Mouse (Mus musculus) fibroblast of lung, adult 2 months (primary cell): ENCODE data around the gene Dlgap3.

ENCODE experiments used
- DNase-seq: peaks from one replicate; pipeline ENCODE4 v3.0.0-alpha.2; 2011; ENCODE audit warnings: low read depth

Gene Dlgap3

GRCm38 (mm10) chr4:127174075-127174899 is 5.3 kb downstream of the Dlgap3 start:
- DNase-seq = no peak

DNA sequence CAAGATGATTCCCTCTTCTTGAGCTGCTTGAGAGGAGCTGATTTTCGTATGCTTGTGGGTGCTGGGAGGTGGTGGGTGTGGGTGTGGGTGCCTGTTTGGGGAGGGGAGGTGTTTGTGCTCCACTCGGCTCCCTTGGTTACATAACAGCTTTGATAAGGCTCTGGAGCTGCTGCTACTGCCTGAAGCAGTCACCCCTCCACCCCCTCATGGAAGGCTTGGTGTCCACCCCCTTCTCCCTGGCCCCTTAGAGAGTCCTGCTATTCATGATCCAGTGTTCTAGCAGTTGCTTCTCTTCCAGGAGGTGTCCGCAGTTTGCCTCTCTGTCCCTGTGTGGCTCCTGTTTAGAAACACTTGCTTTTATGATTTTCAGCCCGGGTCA is 5.9 kb downstream of the Dlgap3 start:
- no peak for DNase-seq

DNA sequence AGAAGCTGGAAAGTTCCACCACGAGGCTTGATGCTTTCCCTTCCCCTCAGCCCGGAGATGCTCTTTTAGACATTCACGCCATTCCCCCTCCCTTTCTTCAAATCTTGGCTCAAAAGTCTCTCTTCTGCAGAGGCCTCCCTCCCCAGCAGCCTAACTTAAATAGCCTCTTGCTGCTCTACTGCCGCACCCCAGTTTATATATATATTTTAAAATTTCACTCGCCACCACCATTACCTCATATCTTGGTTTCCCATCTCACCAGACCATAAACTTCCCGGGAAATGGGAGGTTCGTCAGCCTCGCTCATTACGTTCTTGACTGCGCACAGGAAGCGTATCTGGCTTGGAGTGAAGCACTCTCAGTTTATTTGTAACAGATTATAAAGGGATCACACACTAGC is 9.0 kb downstream of the Dlgap3 start:
- DNase-seq = no peak

- DNase-seq = no peak
Observed at GRCm38 (mm10) chr4:127178671-127179070, 9.7 kb downstream of the Dlgap3 start.

- DNase-seq = no peak
Observed at GRCm38 (mm10) chr4:127179469-127180449, 10.8 kb downstream of the Dlgap3 start.

GRCm38 (mm10) chr4:127180450-127180840 is 11.4 kb downstream of the Dlgap3 start:
- DNase-seq = no peak

DNA sequence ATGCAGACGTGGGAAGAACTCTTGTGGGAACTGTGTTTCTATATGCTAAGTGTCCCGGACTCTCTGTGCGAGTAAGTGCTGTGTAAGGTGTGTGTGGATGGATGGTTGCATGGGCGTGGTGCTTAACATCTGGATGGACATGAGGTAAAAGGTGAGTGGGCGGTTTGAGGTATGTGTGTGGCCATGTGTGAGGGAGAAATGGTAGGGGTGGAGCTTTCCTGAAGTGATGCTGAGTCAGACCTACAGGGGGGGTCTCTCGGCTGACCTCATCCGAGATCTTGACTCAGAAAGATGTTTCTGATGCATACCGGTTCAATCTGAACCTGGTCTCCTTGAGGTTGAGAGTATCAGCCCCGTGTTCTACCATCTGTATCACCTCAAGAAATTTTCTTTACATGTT is 12.0 kb downstream of the Dlgap3 start:
- no peak for DNase-seq

- no peak for DNase-seq
Observed at GRCm38 (mm10) chr4:127183867-127184266, 14.9 kb downstream of the Dlgap3 start.

DNA sequence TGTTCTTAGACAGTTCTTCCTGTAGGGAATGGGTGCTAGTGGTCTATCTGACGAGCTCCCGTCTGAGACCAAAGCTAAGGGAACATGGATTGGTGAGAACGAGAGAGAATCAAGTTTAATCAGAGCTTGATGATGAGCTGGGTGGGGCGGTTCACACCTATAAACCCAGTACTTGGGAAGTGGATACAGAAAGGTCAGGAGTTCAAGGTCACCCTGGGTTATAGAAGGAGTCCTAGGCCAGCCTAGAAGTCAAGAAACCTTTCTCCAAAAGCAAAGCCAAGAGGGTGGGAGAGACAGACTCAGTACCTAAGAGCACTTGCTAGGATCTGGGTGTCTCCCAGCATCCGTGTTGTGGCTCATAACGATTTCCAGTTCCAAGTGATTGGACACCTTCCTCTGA is 21.9 kb downstream of the Dlgap3 start:
- no peak for DNase-seq

DNA sequence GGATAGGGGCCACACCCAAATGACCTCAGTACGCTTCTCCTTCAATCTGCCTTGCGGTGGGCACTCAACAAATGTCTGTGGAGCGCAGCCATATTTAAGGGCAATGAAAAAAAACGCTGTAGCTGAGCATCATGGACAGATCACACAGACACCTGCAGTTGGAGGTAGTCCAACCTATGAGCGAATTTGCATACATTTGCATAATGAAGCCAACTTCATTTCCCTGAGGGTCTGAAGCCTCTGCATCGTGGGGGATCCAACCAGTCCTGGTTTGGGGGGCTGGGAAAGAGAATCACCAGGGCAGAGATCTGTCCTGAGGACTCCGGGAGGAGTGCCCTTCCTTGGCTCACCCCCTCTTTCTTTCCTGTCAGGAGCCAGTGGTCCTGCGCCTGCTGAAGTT is 23.7 kb downstream of the Dlgap3 start:
- no peak for DNase-seq

DNA sequence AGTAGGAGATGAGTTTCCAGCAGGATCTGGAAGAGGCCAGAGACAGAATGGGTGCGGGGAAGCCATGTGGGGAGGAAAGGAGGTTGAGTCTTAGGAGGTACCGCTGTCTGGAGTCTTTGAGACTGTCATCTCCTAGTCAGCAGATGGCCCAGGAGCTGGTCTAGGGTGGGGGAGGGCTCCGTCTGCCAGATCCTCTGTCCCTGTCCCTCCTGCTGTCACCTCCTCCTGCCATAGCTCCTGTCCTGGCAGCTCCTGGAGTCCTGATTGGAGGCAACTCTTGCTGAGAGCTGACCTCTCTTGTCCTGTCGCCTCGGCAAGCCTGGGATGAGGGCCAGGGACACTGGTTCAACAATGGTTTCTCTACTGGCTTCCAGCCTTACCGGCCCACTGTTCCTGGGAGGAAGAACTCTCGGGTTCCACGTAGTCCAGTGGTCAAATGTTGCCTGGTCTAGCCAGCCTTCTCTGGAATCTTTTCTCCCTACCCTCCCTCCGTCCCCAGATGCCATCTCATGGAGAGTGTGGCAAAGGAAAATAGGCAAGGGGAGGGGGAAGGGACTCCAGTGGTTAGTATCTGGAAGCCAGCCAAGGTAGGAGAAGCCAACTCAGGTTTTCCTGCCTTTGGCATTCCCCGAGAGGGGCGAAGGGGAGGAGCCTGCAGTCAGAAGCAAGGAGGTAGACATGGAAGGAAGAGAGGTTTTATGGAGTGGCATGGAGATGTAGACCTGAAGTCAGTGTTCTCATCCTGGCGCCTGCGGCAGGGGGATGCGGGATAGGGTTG is 24.6 kb downstream of the Dlgap3 start:
- no peak for DNase-seq

DNA sequence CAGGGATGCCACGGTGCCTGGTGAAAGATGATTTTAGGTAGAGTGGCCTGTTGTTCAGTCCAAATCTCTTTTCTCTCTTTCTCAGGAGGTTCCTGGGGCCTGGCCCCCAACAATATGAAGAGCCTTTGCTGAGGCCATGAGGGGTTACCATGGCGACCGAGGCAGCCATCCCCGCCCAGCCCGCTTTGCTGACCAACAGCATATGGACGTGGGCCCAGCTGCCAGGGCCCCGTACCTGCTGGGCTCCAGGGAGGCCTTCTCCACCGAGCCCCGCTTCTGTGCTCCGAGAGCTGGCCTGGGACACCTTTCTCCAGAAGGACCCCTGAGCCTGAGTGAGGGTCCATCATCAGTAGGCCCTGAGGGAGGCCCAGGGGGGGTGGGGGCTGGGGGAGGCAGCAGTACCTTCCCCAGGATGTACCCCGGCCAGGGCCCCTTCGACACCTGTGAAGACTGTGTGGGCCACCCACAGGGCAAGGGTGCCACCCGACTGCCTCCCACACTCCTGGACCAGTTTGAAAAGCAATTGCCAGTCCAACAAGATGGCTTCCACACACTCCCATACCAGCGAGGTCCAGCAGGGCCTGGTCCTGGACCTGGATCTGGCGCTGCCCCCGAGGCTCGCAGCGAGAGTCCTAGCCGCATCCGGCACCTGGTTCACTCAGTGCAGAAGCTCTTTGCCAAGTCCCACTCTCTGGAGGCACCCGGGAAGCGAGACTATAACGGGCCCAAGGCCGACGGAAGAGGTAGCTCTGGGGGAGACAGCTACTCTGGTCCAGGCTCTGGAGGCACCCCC is 25.7 kb downstream of the Dlgap3 start:
- DNase-seq = no peak

GRCm38 (mm10) chr4:127198609-127199008 is 29.6 kb downstream of the Dlgap3 start:
- DNase-seq = no peak

DNA sequence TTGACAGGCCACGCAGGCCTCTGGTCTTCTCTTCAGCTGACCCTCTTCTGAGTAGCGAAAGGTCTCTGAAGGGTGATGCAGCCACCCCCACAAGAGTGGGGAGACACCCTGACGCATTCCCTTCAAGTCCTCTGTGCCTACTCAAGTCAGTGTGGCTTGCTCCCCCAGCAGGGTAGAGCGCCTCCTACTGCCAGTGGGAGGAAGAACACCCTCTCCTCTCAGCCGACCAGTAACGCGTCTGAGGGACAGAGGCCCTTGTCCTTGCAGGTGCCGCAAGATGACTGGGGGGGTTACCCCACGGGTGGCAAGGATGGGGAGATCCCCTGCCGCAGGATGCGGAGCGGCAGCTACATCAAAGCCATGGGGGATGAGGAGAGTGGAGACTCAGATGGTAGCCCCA is 30.4 kb downstream of the Dlgap3 start:
- DNase-seq = no peak

DNA sequence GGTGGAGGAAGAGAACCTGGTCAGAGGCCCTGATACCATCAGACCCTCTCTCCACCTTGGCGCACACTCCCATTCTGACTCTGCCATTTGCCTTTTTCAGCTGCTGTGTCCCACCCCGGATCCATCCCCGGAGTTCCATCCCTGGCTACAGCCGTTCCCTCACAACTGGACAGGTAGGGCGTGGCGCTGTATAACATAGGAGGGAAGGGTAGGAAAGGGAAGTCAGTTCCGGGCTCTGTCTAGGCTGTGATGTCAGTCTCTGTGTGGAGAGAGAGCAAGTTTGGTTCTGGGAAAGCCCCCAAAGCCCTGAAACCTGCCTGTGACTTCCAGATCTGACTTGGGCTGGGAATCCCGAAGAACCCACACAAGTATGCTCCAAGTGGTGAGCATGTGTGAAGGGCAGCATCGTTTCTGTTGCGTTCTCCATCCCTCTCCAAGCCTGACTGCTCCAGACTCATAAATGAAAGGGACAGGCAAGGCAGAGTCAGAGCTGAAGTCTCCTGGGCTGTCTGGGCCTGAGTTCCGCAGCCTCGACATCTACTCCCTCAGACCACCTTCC is 31.2 kb downstream of the Dlgap3 start:
- no peak for DNase-seq

- no peak for DNase-seq
Observed at GRCm38 (mm10) chr4:127200769-127201617, 32.0 kb downstream of the Dlgap3 start.

DNA sequence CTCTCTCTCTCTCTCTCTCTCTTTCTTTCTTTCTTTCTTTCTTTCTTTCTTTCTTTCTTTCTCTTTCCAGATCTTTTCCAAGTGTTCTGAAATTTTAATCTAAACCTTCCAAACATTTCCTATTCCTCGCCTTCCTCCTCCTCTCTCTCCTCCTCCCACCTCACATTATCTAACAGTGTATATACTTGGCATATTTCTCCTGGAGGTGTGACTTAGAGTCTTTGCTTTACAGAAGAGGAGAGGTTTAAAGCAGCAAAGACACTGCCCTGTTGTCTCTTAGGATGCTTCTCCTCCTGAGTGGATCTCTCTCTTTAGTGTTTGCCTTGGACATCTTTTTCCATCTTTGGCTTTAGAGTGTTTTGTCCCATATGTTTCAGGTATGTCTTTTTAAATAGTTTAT is 34.1 kb downstream of the Dlgap3 start:
- no peak for DNase-seq

- no peak for DNase-seq
Observed at GRCm38 (mm10) chr4:127211318-127211717, 42.3 kb downstream of the Dlgap3 start.

GRCm38 (mm10) chr4:127214510-127214909 is 45.5 kb downstream of the Dlgap3 start:
- DNase-seq = no peak

DNA sequence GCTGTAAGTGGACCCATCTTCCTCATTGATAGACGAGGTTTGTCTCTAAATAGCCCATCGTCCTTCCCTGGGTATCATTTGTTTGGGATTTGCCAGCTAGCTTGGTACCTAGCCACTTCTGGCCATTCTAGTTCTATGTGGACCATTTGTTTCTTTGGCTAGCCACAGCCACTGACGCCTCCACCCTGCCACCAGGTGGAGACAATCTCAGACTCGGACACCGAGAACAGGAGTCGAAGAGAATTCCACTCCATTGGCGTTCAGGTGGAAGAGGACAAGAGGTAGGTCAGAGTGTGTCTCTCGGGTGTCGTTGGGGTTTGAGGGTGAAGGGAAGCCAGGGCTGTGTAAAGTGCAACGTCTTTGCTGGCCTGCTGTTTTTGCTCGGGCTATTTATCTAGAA is 46.1 kb downstream of the Dlgap3 start:
- no peak for DNase-seq
